Mouse (Mus musculus): ENCODE measurements around the gene Nphp1. TPM values are rescaled to one million over a fixed set of nuclear protein-coding genes. Genes with fewer than 3 reads are reported as not detected.

Nphp1 gene
- total RNA-seq, 2 experiments from 2014 or later, result 21.4 to 25.0 TPM

GRCm38 (mm10) chr2:127708792-127709191, 79.9 kb downstream of the Nphp1 start:
- Histone ChIP-seq H3K4me3 (no peak overlapping the region), H3K27ac (no peak overlapping the region)
- no peak for DNase-seq (ENCODE audit: low spot score in 2 of 2)
- no peak for TF ChIP-seq CTCF (conservative IDR thresholded peaks at IDR 0.05)

- Histone ChIP-seq H3K4me3 (no peak overlapping the region), H3K27ac (no peak overlapping the region)
- DNase-seq (ENCODE audit: low spot score in 2 of 2), result no peak
- TF ChIP-seq CTCF (conservative IDR thresholded peaks at IDR 0.05), result no peak
These were observed 80.6 kb downstream of the Nphp1 start for GRCm38 (mm10) chr2:127708060-127708459.

GRCm38 (mm10) chr2:127705267-127705666, 83.4 kb downstream of the Nphp1 start:
- Histone ChIP-seq H3K4me3 (no peak overlapping the region), H3K27ac (no peak overlapping the region)
- TF ChIP-seq CTCF (conservative IDR thresholded peaks at IDR 0.05), result no peak
- no peak for DNase-seq (ENCODE audit: low spot score in 2 of 2)

Other genes with a start within 250 kb of the Nphp1 start
- gene Prom2, start 247.4 kb downstream of the Nphp1 start, total RNA-seq (2021), result under 1 TPM; 0.08 to 0.10 TPM
- 1 to 10 TPM; 7.8 to 8.6 TPM for gene Zfp661, start 201.8 kb downstream of the Nphp1 start, total RNA-seq (2021)
- gene Mrps5, start 201.7 kb downstream of the Nphp1 start, total RNA-seq (2021), result 10 to 100 TPM; 91.9 TPM
- 10 to 100 TPM; 84.9 to 92.5 TPM for gene Mal, start 132.2 kb downstream of the Nphp1 start, total RNA-seq (2021)
- under 1 TPM; 0.47 to 0.54 TPM for gene Mall, start 59.0 kb downstream of the Nphp1 start, total RNA-seq (2021)
- gene Mtln, start 3.6 kb upstream of the Nphp1 start, total RNA-seq (2021), result 10 to 100 TPM; 52.6 to 55.4 TPM
- gene Bub1, start 43.0 kb upstream of the Nphp1 start, total RNA-seq (2021), result under 1 TPM; 0.25 to 0.77 TPM
- gene Acoxl, start 50.0 kb upstream of the Nphp1 start, total RNA-seq (2021), result not detected

All from layer of hippocampus, adult 2 months (tissue).